Mouse (Mus musculus) liver, embryonic 14.5 days (tissue): ENCODE data around the gene Msl2. TPM values are rescaled to one million over a fixed set of nuclear protein-coding genes. Genes with fewer than 3 reads are reported as not detected.

Experiments used
- ATAC-seq: fragments of 200-750 bp; cut with Nextera tagmentation; 2 replicates; pipeline ENCODE4 v1.8.0; 2017; ENCODE audit warnings: moderate number of reproducible peaks, mild to moderate bottlenecking, moderate library complexity; ENCODE audit not compliant: insufficient read depth
- DNase-seq, 3 experiments: peaks; one replicate each; pipeline ENCODE4 v3.0.0-alpha.2; 2012 to 2013; ENCODE audit warnings: low read depth in 3 of 3, low spot score in 3 of 3
- H3K27ac ChIP-seq: fragments of 300-500 bp; sonication (generic); 2 replicates; pipeline ENCODE4 v1.5.1; 2014; ENCODE audit warnings: moderate library complexity, mild to moderate bottlenecking, control low read depth, inconsistent platforms
- H3K27me3 ChIP-seq: fragments of 300-500 bp; sonication (generic); 2 replicates; pipeline ENCODE4 v1.6.1; 2014; ENCODE audit warnings: mild to moderate bottlenecking, low read length, moderate library complexity; ENCODE audit not compliant: control insufficient read depth, insufficient read depth
- H3K36me3 ChIP-seq: fragments of 300-500 bp; sonication (generic); replicated peaks from 2 replicates; pipeline ENCODE4 v1.6.1; 2014; ENCODE audit warnings: low read depth; ENCODE audit not compliant: control insufficient read depth, insufficient read depth
- H3K4me1 ChIP-seq, 2 experiments: fragments of 200-500 bp in 1 of 2; fragments of 300-500 bp in 1 of 2; sonication (generic) in 1 of 2; replicated peaks; 2 replicates each; pipeline ENCODE4 v1.6.1; 2012 to 2014; ENCODE audit warnings: antibody characterized with exemption in 1 of 2, inconsistent platforms in 1 of 2, low read length in 1 of 2; ENCODE audit not compliant: control insufficient read depth in 2 of 2, insufficient read depth in 2 of 2
- H3K4me2 ChIP-seq: fragments of 300-500 bp; sonication (generic); 2 replicates; pipeline ENCODE4 v1.6.1; 2014; ENCODE audit warnings: low read depth, mild to moderate bottlenecking, control low read depth, moderate library complexity
- H3K4me3 ChIP-seq, 2 experiments: fragments of 200-500 bp in 1 of 2; fragments of 300-500 bp in 1 of 2; sonication (generic) in 1 of 2; 2 replicates each; pipeline ENCODE4 v1.5.1; 2012 to 2014; ENCODE audit warnings: low read depth in 2 of 2, low read length in 2 of 2, mild to moderate bottlenecking in 2 of 2, control low read depth in 1 of 2, inconsistent platforms in 1 of 2, moderate library complexity in 1 of 2; ENCODE audit not compliant: insufficient read depth in 1 of 2
- H3K9ac ChIP-seq: fragments of 300-500 bp; sonication (generic); replicated peaks from 2 replicates; pipeline ENCODE4 v1.6.1; 2014; ENCODE audit warnings: mild to moderate bottlenecking, control low read depth, moderate library complexity
- H3K9me3 ChIP-seq: fragments of 300-500 bp; sonication (generic); 2 replicates; pipeline ENCODE4 v1.6.1; 2016; ENCODE audit warnings: low read length, mixed read lengths; ENCODE audit not compliant: control insufficient read depth
- CTCF ChIP-seq: IDR thresholded peaks from 2 replicates; pipeline ENCODE4 v1.5.1; 2016; ENCODE audit warnings: antibody characterized with exemption, low read depth, control low read depth
- EP300 ChIP-seq: IDR thresholded peaks from 2 replicates; pipeline ENCODE4 v1.6.1; 2016; ENCODE audit warnings: antibody characterized with exemption, low read depth
- WGBS: fragments of 180-500 bp; shearing (Covaris S2); extraction: QIAGEN DNeasy Blood & Tissue Kit; methylation state at CpG from one replicate; pipeline ENCODE4 v1.1.7; 2014; ENCODE audit not compliant: insufficient replicate concordance; 5-methylcytosine and 5-hydroxymethylcytosine counted together
- polyA plus RNA-seq, 2 experiments: library from polyadenylated mRNA; depleted of rRNA in 1 of 2; stranded (reverse) in 1 of 2; unstranded in 1 of 2; fragments of >200 nt; fragmentation: Nextera tagmentation in 1 of 2; extraction: Ambion mirVana in 1 of 2; gene quantifications; 2 replicates each; pipeline versions ENCODE4 v1.2.1 to v1.2.3; 2012 to 2014

The Msl2 gene
- polyA plus RNA-seq, 2 experiments, result 2.3 to 9.4 TPM

DNA sequence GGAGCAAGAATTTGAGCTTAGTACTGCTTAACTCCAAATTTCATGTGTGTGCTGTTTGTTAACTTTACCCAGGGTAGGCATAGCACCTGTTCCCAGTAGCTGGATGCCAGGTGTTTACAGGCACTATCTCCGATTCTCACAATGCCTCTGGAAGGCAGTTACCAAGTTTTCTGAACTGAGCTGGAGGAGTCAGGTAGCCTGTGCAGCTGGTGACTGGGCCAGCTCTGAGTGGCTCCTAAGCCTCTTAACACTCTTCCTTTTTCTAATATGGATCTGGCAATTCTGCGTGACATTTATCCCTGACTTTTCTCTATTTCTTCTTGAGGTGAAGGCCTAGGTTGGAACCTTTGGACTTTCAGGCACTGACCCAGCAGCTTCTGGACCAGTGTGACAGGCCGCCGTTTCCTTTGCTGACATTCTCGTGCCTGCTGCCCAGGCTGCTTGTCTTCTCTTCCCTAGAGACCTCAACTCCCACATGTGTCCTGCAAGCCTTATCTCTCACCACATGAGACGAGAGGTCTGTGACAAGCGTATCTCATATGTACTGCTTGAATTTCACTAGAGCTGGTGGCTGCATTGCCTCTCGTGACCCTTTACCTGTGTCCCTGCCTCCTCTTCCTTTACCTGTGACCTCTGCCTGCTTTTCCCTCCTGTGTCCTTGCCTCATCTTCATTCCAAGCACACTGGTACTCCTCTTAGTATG lies 40.4 kb downstream of the Msl2 start:
- TF ChIP-seq CTCF (no peak), EP300 (peak; percentile 52)
- Histone ChIP-seq H3K4me2 (no peak overlapping the region), H3K4me3 (no peak overlapping the region), H3K27ac (no peak overlapping the region), H3K4me1 (peaks cover 0 to 14% of the 10 kb centered on the region in 2 experiments; a peak in 2 of 4 replicates), H3K36me3 (no peaks in the 10 kb centered on the region), H3K27me3 (no peaks in the 10 kb centered on the region), H3K9me3 (no peaks in the 10 kb centered on the region), H3K9ac (no peak overlapping the region)
- DNase-seq (peak in 2 of 3 experiments; percentile 10 to 17), ATAC-seq (peak; percentile 80)
- WGBS, result 30% methylated on average over 8 of the region's 8 CpGs

DNA sequence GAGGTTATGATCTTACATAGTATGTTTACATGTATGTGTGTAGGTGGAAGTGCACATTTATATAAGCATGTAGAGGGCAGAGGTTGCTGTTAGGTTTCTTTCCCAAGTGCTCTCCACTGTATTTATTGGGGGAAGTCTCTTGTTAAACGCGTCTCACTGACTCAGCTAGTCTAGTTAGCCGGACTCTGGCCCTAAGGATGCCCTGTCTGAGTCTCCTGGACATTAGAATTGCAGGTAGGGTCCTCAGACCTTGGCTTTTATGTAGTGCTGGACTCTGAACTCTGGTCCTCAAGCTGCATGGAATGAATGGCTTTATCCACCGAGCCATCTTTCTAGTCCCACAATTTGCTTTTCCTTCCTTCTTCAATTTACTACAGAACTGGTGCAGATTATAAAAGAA lies 69.7 kb downstream of the Msl2 start:
- no peak for TF ChIP-seq EP300
- no peak for TF ChIP-seq CTCF
- H3K9ac ChIP-seq, result no peak overlapping the region
- no peak for ATAC-seq

DNA sequence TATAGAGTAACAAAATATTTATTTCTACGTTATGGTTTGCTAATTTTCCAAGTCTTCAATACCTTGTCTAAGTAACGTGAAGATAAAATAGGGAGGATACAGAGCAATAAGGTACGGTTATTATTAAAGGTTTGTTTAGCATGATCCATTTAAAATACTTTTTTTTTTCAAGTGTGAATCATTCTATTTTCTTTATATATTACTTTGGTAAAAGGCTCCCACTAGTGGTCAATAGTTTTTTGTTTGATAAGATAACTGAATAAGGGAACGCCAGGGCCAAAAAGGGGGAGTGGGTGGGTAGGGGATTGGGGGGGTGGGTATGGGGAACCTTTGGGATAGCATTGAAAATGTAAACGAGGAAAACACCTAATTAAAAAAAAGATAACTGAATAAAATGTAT lies 79.0 kb downstream of the Msl2 start:
- TF ChIP-seq EP300 (no peak), CTCF (no peak)
- WGBS, result 63% methylated on average over 5 of the region's 5 CpGs
- Histone ChIP-seq H3K9me3 (no peaks in the 10 kb centered on the region), H3K4me1 (no peaks in the 10 kb centered on the region), H3K27me3 (no peaks in the 10 kb centered on the region), H3K4me2 (no peak overlapping the region), H3K4me3 (no peak overlapping the region), H3K36me3 (no peaks in the 10 kb centered on the region), H3K27ac (no peak overlapping the region), H3K9ac (no peak overlapping the region)
- ATAC-seq (no peak), DNase-seq (no peak)

More for the DNA sequence above, 69.7 kb downstream of the Msl2 start:
- DNase-seq, result no peak
- H3K36me3 ChIP-seq, result no peaks in the 10 kb centered on the region
- no peaks in the 10 kb centered on the region for H3K9me3 ChIP-seq
- 80% methylated on average over 4 of the region's 4 CpGs for WGBS
- no peaks in the 10 kb centered on the region for H3K4me1 ChIP-seq
- no peak overlapping the region for H3K4me2 ChIP-seq
- no peaks in the 10 kb centered on the region for H3K27me3 ChIP-seq
- no peak overlapping the region for H3K27ac ChIP-seq
- H3K4me3 ChIP-seq, result no peak overlapping the region

Other genes with a start within 250 kb of the Msl2 start
- 12.8 and 15.7 TPM in 2 replicates for gene Pccb, start 39.2 kb upstream of the Msl2 start, polyA plus RNA-seq (2012; rRNA removed)
- 6.4 and 7.8 TPM in 2 replicates for gene Pccb, start 39.2 kb upstream of the Msl2 start, polyA plus RNA-seq (2014; fragmentation: Nextera tagmentation; extraction: Ambion mirVana)
- 1.4 and 2.1 TPM in 2 replicates for gene Ppp2r3a, start 177.7 kb downstream of the Msl2 start, polyA plus RNA-seq (2012; rRNA removed)
- gene Ppp2r3a, start 177.7 kb downstream of the Msl2 start, polyA plus RNA-seq (2014; fragmentation: Nextera tagmentation; extraction: Ambion mirVana), result 2.1 and 2.2 TPM in 2 replicates